Mouse (Mus musculus) heart, postnatal 36 days (tissue): ENCODE measurements around the gene Cdc14a. TPM values are rescaled to one million over a fixed set of nuclear protein-coding genes. Genes with fewer than 3 reads are reported as not detected.

Source experiments
- DNase-seq, 2 experiments: peaks; one replicate each; pipeline ENCODE4 v3.0.0; 2021 to 2022
- intact Hi-C: fragments of 180-260 bp; cut with DNase I; formaldehyde crosslinking; loops from one replicate; pipeline ENCODE4 v1.15.1; 2025
- total RNA-seq, 2 experiments: library from RNA; stranded (reverse); gene quantifications; 2 replicates each; pipeline ENCODE4 v1.2.3; 2021

Cdc14a gene
- total RNA-seq, 2 experiments from 2014 or later: 3.0 to 4.6 TPM

DNA sequence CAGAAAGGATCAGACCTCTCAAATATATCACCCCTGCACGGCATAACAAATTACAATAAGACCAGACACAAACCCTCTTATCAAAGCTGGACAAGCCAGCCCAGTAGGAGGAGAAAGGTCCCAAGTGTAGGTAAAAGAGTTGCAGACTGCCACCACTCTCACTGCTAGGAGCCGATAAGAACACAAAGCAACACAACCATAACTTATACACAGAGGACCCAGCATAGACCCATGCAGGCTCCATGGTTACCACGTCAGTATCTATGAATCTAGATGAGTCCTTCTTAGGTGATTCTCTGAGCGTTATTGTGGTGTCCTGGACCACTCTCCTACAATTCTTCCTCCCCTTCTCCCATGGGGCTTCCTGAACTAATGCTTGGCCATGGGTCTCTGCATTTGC is 194.5 kb downstream of the Cdc14a start:
- no peak for DNase-seq
- intact Hi-C loops: no loop called here

DNA sequence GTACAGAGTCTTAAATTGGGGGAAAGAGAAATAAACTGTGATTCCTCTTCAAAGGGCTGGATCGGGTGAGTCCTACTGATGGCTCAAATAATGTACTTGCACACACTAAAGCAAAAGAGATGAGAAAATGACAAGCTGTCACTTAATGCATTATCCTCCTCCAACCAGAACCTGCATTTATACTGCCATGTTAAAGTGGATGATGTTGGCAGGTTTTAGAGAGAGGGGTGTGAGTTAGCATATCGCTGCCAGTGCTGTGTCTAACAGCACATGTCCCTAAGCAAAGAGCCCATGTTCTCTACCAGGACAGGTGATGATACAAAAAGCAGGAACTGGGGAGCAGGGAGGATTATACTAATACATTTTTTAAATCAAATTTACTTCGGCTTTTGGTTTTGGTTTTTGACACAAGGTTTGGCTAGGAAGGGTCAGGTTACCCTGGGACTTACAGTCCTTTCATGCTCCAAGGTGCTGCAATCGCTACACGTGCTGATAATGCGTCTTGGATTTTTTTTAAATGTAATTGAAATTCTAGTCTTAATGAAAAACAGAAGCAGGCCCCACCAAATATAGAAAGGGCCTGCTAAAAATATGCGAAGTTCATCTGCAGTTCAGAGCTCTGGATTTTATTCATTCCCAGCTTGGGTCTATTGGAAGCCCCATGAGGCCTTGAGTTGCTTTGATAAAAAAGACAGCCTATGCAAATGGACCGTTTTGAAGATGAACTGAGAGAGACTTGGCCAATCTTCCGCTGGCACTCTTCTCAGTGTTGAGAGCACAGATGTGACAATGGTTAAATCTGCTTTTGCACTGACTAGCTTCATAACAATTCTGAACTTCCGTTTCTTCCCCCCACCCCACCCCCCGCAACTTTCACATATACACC is 195.2 kb downstream of the Cdc14a start:
- intact Hi-C loops: no loop called here
- DNase-seq: no peak

DNA sequence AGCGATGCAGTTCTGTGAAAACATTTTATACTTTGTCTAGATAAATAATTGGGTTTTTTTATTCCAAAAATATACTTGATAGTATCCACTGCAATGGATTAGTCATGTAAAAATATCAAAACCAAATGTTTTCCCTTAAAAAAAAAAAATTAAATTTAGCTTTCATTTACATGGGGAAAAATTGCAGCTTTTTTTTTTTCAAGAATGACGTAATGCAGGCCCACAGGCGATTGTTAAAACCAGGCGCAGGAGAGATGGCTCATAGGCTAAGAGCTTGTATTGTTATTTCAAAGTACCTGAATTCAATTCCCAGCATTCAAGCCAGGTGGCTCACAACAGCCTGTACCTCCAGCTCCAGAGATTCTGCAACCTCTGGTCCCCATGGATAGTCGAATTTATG is 196.4 kb downstream of the Cdc14a start:
- intact Hi-C loops: no loop called here
- DNase-seq: no peak

DNA sequence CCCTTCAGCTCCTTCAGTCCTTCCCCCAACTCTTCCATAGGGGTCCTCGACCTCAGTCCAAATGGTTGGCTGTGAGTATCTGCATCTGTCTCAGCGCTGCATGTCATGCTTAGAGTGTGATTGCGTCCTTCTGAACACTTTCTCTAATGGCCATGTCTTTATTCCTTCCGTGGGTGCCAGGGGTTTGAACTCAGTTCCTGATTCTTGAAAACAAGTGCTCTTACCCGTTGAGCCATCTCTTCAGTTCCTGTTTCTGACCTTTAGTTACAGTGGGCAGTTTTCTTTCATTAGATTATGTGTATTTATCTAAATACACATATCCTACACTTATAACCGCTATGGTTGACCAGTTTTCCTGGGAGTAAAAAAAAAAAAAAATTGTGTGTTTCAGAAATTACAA is 196.9 kb downstream of the Cdc14a start:
- no peak for DNase-seq
- intact Hi-C loops: no loop called here

Other genes with a start within 250 kb of the Cdc14a start
- gene Gpr88, start 170.5 kb downstream of the Cdc14a start, total RNA-seq: under 1 TPM; 0.14 TPM
- 10 to 100 TPM; 20.2 to 21.0 TPM for gene Rtca, start 84.2 kb upstream of the Cdc14a start, total RNA-seq
- 10 to 100 TPM; 59.8 to 62.9 TPM for gene Dbt, start 89.0 kb upstream of the Cdc14a start, total RNA-seq
- gene Lrrc39, start 138.9 kb upstream of the Cdc14a start, total RNA-seq: 10 to 100 TPM; 74.1 to 75.1 TPM
- gene Sass6, start 170.9 kb upstream of the Cdc14a start, total RNA-seq: 1 to 10 TPM; 2.4 to 2.8 TPM
- gene Trmt13, start 190.6 kb upstream of the Cdc14a start, total RNA-seq: 1 to 10 TPM; 5.1 to 6.1 TPM
- gene Mfsd14a, start 238.6 kb upstream of the Cdc14a start, total RNA-seq: 10 to 100 TPM; 19.7 to 21.5 TPM